Mouse (Mus musculus): ENCODE measurements around the gene Aloxe3.

- TF ChIP-seq TAL1 (IDR thresholded peaks at IDR 0.05; ENCODE audit: low read length) (no peak), GATA1 (IDR thresholded peaks at IDR 0.05; ENCODE audit: low read length) (no peak)
These were observed 28.5 kb upstream of the Aloxe3 start for GRCm38 (mm10) chr11:69096987-69097900.

Data from erythroblast, embryonic 14.5 days (primary cell).